Mouse (Mus musculus): ENCODE measurements around the gene March10. TPM values are rescaled to one million over a fixed set of nuclear protein-coding genes. Genes with fewer than 3 reads are reported as not detected.

Gene March10
- total RNA-seq, 2 experiments from 2014 or later, result not detected

GRCm38 (mm10) chr11:105409408-105409807 lies 47.1 kb downstream of the March10 start:
- DNase-seq (ENCODE audit: low spot score), result no peak

- no peak for DNase-seq (ENCODE audit: low spot score)
These were observed 48.6 kb downstream of the March10 start for GRCm38 (mm10) chr11:105407846-105408441.

- no peak for DNase-seq (ENCODE audit: low spot score)
These were observed 54.2 kb downstream of the March10 start for GRCm38 (mm10) chr11:105402355-105402754.

- no peak for DNase-seq (ENCODE audit: low spot score)
These were observed 66.2 kb downstream of the March10 start for GRCm38 (mm10) chr11:105390290-105390689.

GRCm38 (mm10) chr11:105388636-105389035 lies 67.9 kb downstream of the March10 start:
- DNase-seq (ENCODE audit: low spot score), result peak; percentile 5

- DNase-seq (ENCODE audit: low spot score), result no peak
These were observed 71.3 kb downstream of the March10 start for GRCm38 (mm10) chr11:105385266-105385665.

- no peak for DNase-seq (ENCODE audit: low spot score)
These were observed 80.7 kb downstream of the March10 start for GRCm38 (mm10) chr11:105375821-105376235.

- DNase-seq (ENCODE audit: low spot score), result no peak
These were observed 81.9 kb downstream of the March10 start for GRCm38 (mm10) chr11:105374526-105375175.

- no peak for DNase-seq (ENCODE audit: low spot score)
These were observed 82.7 kb downstream of the March10 start for GRCm38 (mm10) chr11:105373881-105374280.

GRCm38 (mm10) chr11:105371818-105372217 lies 84.7 kb downstream of the March10 start:
- DNase-seq (ENCODE audit: low spot score), result no peak

- DNase-seq (ENCODE audit: low spot score), result no peak
These were observed 86.8 kb downstream of the March10 start for GRCm38 (mm10) chr11:105369526-105370386.

GRCm38 (mm10) chr11:105368833-105369232 lies 87.7 kb downstream of the March10 start:
- no peak for DNase-seq (ENCODE audit: low spot score)

GRCm38 (mm10) chr11:105367163-105367562 lies 89.4 kb downstream of the March10 start:
- no peak for DNase-seq (ENCODE audit: low spot score)

GRCm38 (mm10) chr11:105366051-105366450 lies 90.5 kb downstream of the March10 start:
- DNase-seq (ENCODE audit: low spot score), result no peak

GRCm38 (mm10) chr11:105365611-105366010 lies 90.9 kb downstream of the March10 start:
- DNase-seq (ENCODE audit: low spot score), result no peak

- no peak for DNase-seq (ENCODE audit: low spot score)
These were observed 92.0 kb downstream of the March10 start for GRCm38 (mm10) chr11:105364386-105365065.

- no peak for DNase-seq (ENCODE audit: low spot score)
These were observed 92.7 kb downstream of the March10 start for GRCm38 (mm10) chr11:105363598-105364385.

- peak; percentile 77 for DNase-seq (ENCODE audit: low spot score)
These were observed 93.5 kb downstream of the March10 start for GRCm38 (mm10) chr11:105362946-105363597.

- DNase-seq (ENCODE audit: low spot score), result no peak
These were observed 94.3 kb downstream of the March10 start for GRCm38 (mm10) chr11:105362041-105362765.

GRCm38 (mm10) chr11:105356301-105356700 lies 100.2 kb downstream of the March10 start:
- no peak for DNase-seq (ENCODE audit: low spot score)
